Mouse (Mus musculus) hindbrain, embryonic 12.5 days (tissue): ENCODE measurements around the gene Cd274. TPM values are rescaled to one million over a fixed set of nuclear protein-coding genes. Genes with fewer than 3 reads are reported as not detected.

ENCODE experiments used
- ATAC-seq: fragments of 200-750 bp; cut with Nextera tagmentation; 2 replicates; pipeline ENCODE4 v1.8.0; 2017; ENCODE audit warnings: moderate TSS enrichment; ENCODE audit not compliant: low FRiP score
- H3K27ac ChIP-seq: fragments of 300-500 bp; sonication (generic); 2 replicates; pipeline ENCODE4 v1.5.1; 2016; ENCODE audit warnings: mild to moderate bottlenecking
- H3K27me3 ChIP-seq: fragments of 300-500 bp; sonication (generic); 2 replicates; pipeline ENCODE4 v1.6.1; 2016; ENCODE audit warnings: mild to moderate bottlenecking
- H3K36me3 ChIP-seq: fragments of 300-500 bp; sonication (generic); 2 replicates; pipeline ENCODE4 v1.6.1; 2016; ENCODE audit warnings: mild to moderate bottlenecking
- H3K4me1 ChIP-seq: fragments of 300-500 bp; sonication (generic); 2 replicates; pipeline ENCODE4 v1.6.1; 2016
- H3K4me2 ChIP-seq: fragments of 300-500 bp; sonication (generic); replicated peaks from 2 replicates; pipeline ENCODE4 v1.6.1; 2016; ENCODE audit warnings: mild to moderate bottlenecking
- H3K4me3 ChIP-seq: fragments of 300-500 bp; sonication (generic); 2 replicates; pipeline ENCODE4 v1.5.1; 2016; ENCODE audit warnings: mild to moderate bottlenecking
- H3K9ac ChIP-seq: fragments of 300-500 bp; sonication (generic); 2 replicates; pipeline ENCODE4 v1.6.1; 2016; ENCODE audit warnings: mild to moderate bottlenecking, moderate library complexity
- H3K9me3 ChIP-seq: fragments of 300-500 bp; sonication (generic); replicated peaks from 2 replicates; pipeline ENCODE4 v1.6.1; 2016; ENCODE audit warnings: mild to moderate bottlenecking
- WGBS: fragments of 180-500 bp; shearing (Covaris S2); methylation state at CpG from one replicate; pipeline ENCODE4 v1.1.7; 2016; 5-methylcytosine and 5-hydroxymethylcytosine counted together
- polyA plus RNA-seq: library from polyadenylated mRNA; unstranded; fragments of >200 nt; fragmentation: Nextera tagmentation; extraction: Ambion mirVana; gene quantifications from 2 replicates; pipeline ENCODE4 v1.2.1, GENCODE M21; 2016

Gene Cd274
- polyA plus RNA-seq, 1 experiment from 2014 or later: 0.44 TPM

GRCm38 (mm10) chr19:29345636-29346035, 21.6 kb upstream of the Cd274 start:
- Histone ChIP-seq H3K4me1 (no peaks in the 10 kb centered on the region), H3K9me3 (no peaks in the 10 kb centered on the region), H3K4me2 (no peak overlapping the region), H3K27ac (no peak overlapping the region), H3K36me3 (peaks cover 3% of the 10 kb centered on the region; the same call in 1 of the 2 replicates), H3K27me3 (no peaks in the 10 kb centered on the region), H3K4me3 (no peak overlapping the region), H3K9ac (no peak overlapping the region)
- ATAC-seq: no peak
- WGBS: 78% methylated on average over 6 of the region's 6 CpGs

- no peak overlapping the region for H3K4me2 ChIP-seq
- peaks cover 7% of the 10 kb centered on the region; the same call in 1 of the 2 replicates for H3K4me1 ChIP-seq
- H3K36me3 ChIP-seq: peaks cover 3% of the 10 kb centered on the region; the same call in 1 of the 2 replicates
- H3K27me3 ChIP-seq: no peaks in the 10 kb centered on the region
- no peak for ATAC-seq
- no peaks in the 10 kb centered on the region for H3K9me3 ChIP-seq
- 32% methylated on average over 5 of the region's 5 CpGs for WGBS
- H3K4me3 ChIP-seq: no peak overlapping the region
- H3K9ac ChIP-seq: no peak overlapping the region
- H3K27ac ChIP-seq: no peak overlapping the region
These were observed 16.3 kb upstream of the Cd274 start for GRCm38 (mm10) chr19:29350991-29351390.

GRCm38 (mm10) chr19:29354895-29355877, 12.1 kb upstream of the Cd274 start:
- H3K36me3 ChIP-seq: peaks cover 4% of the 10 kb centered on the region; the same call in 1 of the 2 replicates
- H3K4me2 ChIP-seq: peak overlapping the region; percentile 56
- no peak overlapping the region for H3K9ac ChIP-seq
- peak; percentile 70 for ATAC-seq
- no peaks in the 10 kb centered on the region for H3K27me3 ChIP-seq
- peaks cover 7% of the 10 kb centered on the region; the same call in 1 of the 2 replicates for H3K4me1 ChIP-seq
- no peak overlapping the region for H3K27ac ChIP-seq
- whole genome bisulfite sequencing: 6% methylated on average over 20 of the region's 20 CpGs
- peak overlapping the region; percentile 23 for H3K4me3 ChIP-seq
- no peaks in the 10 kb centered on the region for H3K9me3 ChIP-seq

GRCm38 (mm10) chr19:29356281-29356680, 11.0 kb upstream of the Cd274 start:
- Histone ChIP-seq H3K27ac (no peak overlapping the region), H3K27me3 (no peaks in the 10 kb centered on the region), H3K4me1 (peaks cover 9% of the 10 kb centered on the region), H3K9ac (no peak overlapping the region), H3K4me3 (no peak overlapping the region), H3K36me3 (peaks cover 4% of the 10 kb centered on the region; the same call in 1 of the 2 replicates), H3K4me2 (no peak overlapping the region), H3K9me3 (no peaks in the 10 kb centered on the region)
- 84% methylated on average over 11 of the region's 11 CpGs for WGBS
- no peak for ATAC-seq

- no peak overlapping the region for H3K27ac ChIP-seq
- no peak for ATAC-seq
- no peak overlapping the region for H3K4me3 ChIP-seq
- peaks cover 5% of the 10 kb centered on the region; the same call in 1 of the 2 replicates for H3K27me3 ChIP-seq
- WGBS: 80% methylated on average over 5 of the region's 5 CpGs
- H3K4me1 ChIP-seq: peaks cover 15% of the 10 kb centered on the region
- H3K9ac ChIP-seq: no peak overlapping the region
- H3K9me3 ChIP-seq: no peaks in the 10 kb centered on the region
- no peak overlapping the region for H3K4me2 ChIP-seq
- H3K36me3 ChIP-seq: peaks cover 4% of the 10 kb centered on the region; the same call in 1 of the 2 replicates
These were observed 7.0 kb upstream of the Cd274 start for GRCm38 (mm10) chr19:29360251-29360650.

GRCm38 (mm10) chr19:29361468-29362130, 5.7 kb upstream of the Cd274 start:
- H3K4me1 ChIP-seq: peaks cover 15% of the 10 kb centered on the region
- peak overlapping the region; percentile 79 for H3K9ac ChIP-seq
- H3K27ac ChIP-seq: no peak overlapping the region
- H3K4me3 ChIP-seq: peak overlapping the region; percentile 69
- H3K9me3 ChIP-seq: no peaks in the 10 kb centered on the region
- H3K4me2 ChIP-seq: peak overlapping the region; percentile 75
- H3K36me3 ChIP-seq: peaks cover 4% of the 10 kb centered on the region; the same call in 1 of the 2 replicates
- H3K27me3 ChIP-seq: peaks cover 5% of the 10 kb centered on the region; the same call in 1 of the 2 replicates
- WGBS: 3% methylated on average over 33 of the region's 33 CpGs
- ATAC-seq: peak; percentile 99

GRCm38 (mm10) chr19:29362173-29362930, 4.9 kb upstream of the Cd274 start:
- WGBS: 49% methylated on average over 13 of the region's 13 CpGs
- Histone ChIP-seq H3K9me3 (no peaks in the 10 kb centered on the region), H3K9ac (peak overlapping the region; percentile 79), H3K4me3 (peak overlapping the region; percentile 69), H3K4me1 (peaks cover 18% of the 10 kb centered on the region), H3K4me2 (peak overlapping the region; percentile 75), H3K27me3 (peaks cover 5% of the 10 kb centered on the region), H3K27ac (no peak overlapping the region), H3K36me3 (peaks cover 4% of the 10 kb centered on the region; the same call in 1 of the 2 replicates)
- ATAC-seq: 0 out of 2 replicates have a peak, but pooled peaks have one; percentile 36

- Histone ChIP-seq H3K9me3 (no peaks in the 10 kb centered on the region), H3K27me3 (peaks cover 5% of the 10 kb centered on the region), H3K4me1 (peaks cover 21% of the 10 kb centered on the region), H3K4me3 (no peak overlapping the region), H3K27ac (no peak overlapping the region), H3K4me2 (no peak overlapping the region), H3K9ac (no peak overlapping the region), H3K36me3 (peaks cover 3% of the 10 kb centered on the region; the same call in 1 of the 2 replicates)
- ATAC-seq: no peak
- WGBS: 88% methylated on average over 7 of the region's 7 CpGs
These were observed 3.7 kb upstream of the Cd274 start for GRCm38 (mm10) chr19:29363557-29363956.

- no peak overlapping the region for H3K9ac ChIP-seq
- 84% methylated on average over 5 of the region's 5 CpGs for WGBS
- H3K4me2 ChIP-seq: no peak overlapping the region
- peaks cover 5% of the 10 kb centered on the region for H3K27me3 ChIP-seq
- no peak for ATAC-seq
- H3K4me3 ChIP-seq: no peak overlapping the region
- H3K4me1 ChIP-seq: peaks cover 21% of the 10 kb centered on the region
- no peak overlapping the region for H3K27ac ChIP-seq
- no peaks in the 10 kb centered on the region for H3K36me3 ChIP-seq
- no peaks in the 10 kb centered on the region for H3K9me3 ChIP-seq
These were observed 3.2 kb upstream of the Cd274 start for GRCm38 (mm10) chr19:29364076-29364475.

GRCm38 (mm10) chr19:29365105-29365504, 2.1 kb upstream of the Cd274 start:
- WGBS: 8% methylated on average over 3 of the region's 3 CpGs
- ATAC-seq: no peak
- Histone ChIP-seq H3K4me3 (no peak overlapping the region), H3K27me3 (peaks cover 5% of the 10 kb centered on the region), H3K36me3 (no peaks in the 10 kb centered on the region), H3K4me1 (peaks cover 21% of the 10 kb centered on the region), H3K9ac (no peak overlapping the region), H3K4me2 (no peak overlapping the region), H3K27ac (no peak overlapping the region), H3K9me3 (no peaks in the 10 kb centered on the region)

GRCm38 (mm10) chr19:29366226-29366968, 858 bp upstream of the Cd274 start:
- Histone ChIP-seq H3K27me3 (peaks cover 5% of the 10 kb centered on the region), H3K9ac (no peak overlapping the region), H3K4me2 (peak overlapping the region; percentile 57), H3K9me3 (no peaks in the 10 kb centered on the region), H3K36me3 (no peaks in the 10 kb centered on the region), H3K4me3 (peak overlapping the region; percentile 37), H3K4me1 (peaks cover 12% of the 10 kb centered on the region), H3K27ac (no peak overlapping the region)
- no peak for ATAC-seq
- WGBS: 59% methylated on average over 20 of the region's 20 CpGs
